Mouse (Mus musculus): Measurements from ENCODE around the gene Cyp2j5. TPM values are rescaled to one million over a fixed set of nuclear protein-coding genes. Genes with fewer than 3 reads are reported as not detected.
"Not testable (repeated sequence)": the region's sequence is repeated elsewhere in the genome, so short reads cannot be mapped to it uniquely, and the experiment has no call there.

The Cyp2j5 gene
- total RNA-seq (2015) = not detected in 2 replicates
- not detected in 2 replicates for total RNA-seq (2017)

DNA sequence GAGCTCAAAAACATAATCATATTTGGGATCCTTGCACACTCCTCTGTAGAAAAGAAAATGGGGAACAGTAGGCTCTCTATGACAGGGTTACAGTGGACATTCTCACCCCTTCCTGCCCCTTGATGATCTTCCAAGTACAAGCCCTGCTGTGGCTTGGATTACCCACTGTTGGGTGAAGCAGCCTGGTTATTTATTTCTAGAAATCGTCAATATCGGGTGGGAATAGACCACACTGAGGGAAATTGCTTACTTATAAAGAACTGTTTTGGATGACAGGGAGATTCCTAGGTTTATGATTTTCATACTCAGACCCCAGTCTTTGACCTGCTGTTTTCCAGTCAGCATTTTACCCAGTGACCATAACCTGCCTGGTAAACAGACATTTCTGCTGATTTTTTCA is at the start of gene Cyp2j5:
Gene Cyp2j5, minus strand, starts transcription at position 164 of the 400 bp plus-strand sequence.
- ATAC-seq (replicated peaks; ENCODE audit: poor library complexity) = no peak

GRCm38 (mm10) chr4:96705281-96705951 is 41.5 kb upstream of the Cyp2j5 start:
- peak; percentile 87 for ATAC-seq (replicated peaks; ENCODE audit: poor library complexity)

GRCm38 (mm10) chr4:96698218-96698561 is 34.2 kb upstream of the Cyp2j5 start:
- no peak for ATAC-seq (replicated peaks; ENCODE audit: poor library complexity)

DNA sequence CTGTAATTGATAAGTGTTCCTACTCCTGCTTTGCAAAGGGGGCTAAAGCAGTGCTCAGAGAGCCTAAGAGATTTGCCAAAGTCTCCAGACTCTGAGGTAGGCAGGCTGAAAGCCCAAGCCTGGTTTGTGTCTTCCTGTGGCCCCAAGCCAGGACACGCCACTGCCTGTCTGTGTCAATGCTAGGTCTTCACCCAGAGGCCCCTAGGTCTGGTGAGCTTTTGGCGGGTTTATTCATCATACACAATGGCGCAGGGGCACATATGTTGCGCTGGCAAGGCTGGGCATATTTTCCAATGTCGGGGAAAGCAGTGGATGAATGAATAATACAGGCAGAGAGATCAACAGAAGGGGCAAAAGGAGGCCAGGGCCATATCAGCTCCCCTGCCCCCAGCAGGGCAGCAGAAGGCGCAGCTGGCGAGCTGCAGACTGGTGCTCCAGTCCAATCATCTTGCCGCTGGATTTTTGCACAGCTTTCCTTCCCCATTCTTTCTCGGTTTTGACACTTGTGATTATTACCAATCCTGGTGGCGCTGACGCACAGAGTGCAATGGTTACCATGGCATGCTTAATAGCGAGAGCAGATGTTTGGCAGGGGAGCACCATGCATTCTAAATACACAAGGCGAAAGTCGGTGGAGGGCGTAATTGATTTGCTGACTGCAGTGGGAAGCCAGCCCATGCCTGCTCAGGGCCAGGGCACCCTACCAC is 33.7 kb upstream of the Cyp2j5 start:
- no peak for ATAC-seq (replicated peaks; ENCODE audit: poor library complexity)

- peak; percentile 90 for ATAC-seq (replicated peaks; ENCODE audit: poor library complexity)
Measured at GRCm38 (mm10) chr4:96696614-96697360, 32.8 kb upstream of the Cyp2j5 start.

DNA sequence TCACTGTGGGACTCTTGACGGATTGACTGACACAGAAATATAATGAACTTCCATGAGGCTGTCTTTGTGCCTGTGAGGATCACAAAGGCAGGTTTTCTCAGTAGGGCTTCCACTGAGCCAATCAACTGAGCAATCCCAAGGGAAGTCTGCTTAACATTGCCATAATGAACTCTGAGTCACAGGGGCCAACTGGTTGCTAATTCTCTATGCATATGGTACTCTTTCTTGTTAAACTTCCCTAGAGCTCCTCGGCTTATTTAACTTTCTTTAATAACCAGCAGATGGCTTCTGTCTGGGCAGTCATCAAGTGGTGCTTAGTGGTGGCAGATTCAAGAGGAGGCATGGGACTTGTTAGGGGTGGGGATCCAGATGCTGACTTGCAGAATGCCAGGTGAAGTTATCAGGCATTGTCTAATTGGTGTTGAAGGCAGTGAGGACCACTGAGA is 23.4 kb upstream of the Cyp2j5 start:
- no peak for ATAC-seq (replicated peaks; ENCODE audit: poor library complexity)

- ATAC-seq (replicated peaks; ENCODE audit: poor library complexity) = peak; percentile 44; the same call in 1 of the 2 replicates
Measured at GRCm38 (mm10) chr4:96683474-96683873, 19.5 kb upstream of the Cyp2j5 start.

GRCm38 (mm10) chr4:96680966-96681365 is 17.0 kb upstream of the Cyp2j5 start:
- no peak for ATAC-seq (replicated peaks; ENCODE audit: poor library complexity)

- ATAC-seq (replicated peaks; ENCODE audit: poor library complexity) = peak; percentile 61; the same call in 1 of the 2 replicates
Measured at GRCm38 (mm10) chr4:96680233-96680632, 16.3 kb upstream of the Cyp2j5 start.

- no peak for ATAC-seq (replicated peaks; ENCODE audit: poor library complexity)
Measured at GRCm38 (mm10) chr4:96664668-96665454, 907 bp upstream of the Cyp2j5 start.

DNA sequence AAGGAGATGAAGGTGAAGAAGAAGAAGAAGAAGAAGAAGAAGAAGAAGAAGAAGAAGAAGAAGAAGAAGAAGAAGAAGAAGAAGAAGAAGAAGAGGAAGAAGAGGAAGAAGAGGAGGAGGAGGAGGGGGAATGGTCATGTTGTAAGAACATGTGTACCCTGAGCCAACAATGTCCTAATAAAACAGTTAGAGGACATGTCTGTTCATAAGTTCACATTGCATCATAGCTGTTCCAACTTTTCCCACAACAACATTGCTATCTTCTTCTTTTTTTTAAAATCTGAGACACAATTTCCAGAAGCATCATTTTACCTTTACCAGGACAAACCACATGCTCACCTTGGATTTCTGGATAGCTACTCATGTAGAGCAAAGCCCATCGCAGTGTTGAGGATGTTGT is 28.5 kb downstream of the Cyp2j5 start:
- no peak for ATAC-seq (replicated peaks; ENCODE audit: poor library complexity)

DNA sequence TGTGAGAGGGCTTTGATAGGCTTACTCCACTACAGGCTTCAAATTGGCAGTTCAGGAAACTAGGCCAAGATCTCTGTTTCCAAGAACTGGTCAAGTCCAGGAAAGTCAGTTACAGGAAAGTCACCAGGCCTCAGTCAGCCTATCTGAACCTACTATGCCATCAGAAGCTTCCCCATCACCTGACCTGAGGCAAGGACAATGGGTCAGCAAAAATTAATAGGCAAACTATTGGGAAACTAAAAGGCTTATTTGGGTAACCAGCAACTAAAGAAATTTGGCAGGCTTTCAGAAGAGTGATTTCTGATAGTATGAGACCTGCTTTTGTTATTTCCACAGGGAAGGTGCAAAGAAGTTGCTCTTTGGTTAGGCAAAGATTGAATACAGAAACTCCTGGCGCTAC is 41.5 kb downstream of the Cyp2j5 start:
- no peak for ATAC-seq (replicated peaks; ENCODE audit: poor library complexity)

DNA sequence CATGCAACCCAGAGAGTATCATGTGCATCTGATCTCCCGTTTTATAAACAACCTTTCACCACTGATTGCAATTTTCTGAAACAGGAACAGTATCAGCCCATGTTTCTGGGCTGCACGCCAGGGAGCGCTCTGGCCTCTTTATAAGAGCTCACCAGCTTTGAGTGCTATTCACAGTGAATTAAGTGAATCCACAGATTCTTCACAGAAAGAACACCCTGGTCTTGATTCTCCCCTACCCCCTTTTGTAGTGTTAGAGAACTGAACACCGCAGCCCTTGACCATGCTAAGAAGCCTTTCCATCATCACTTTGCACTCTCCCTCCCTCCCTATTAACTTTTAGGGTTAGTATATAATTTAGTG is 72.2 kb downstream of the Cyp2j5 start:
- peak; percentile 75 for ATAC-seq (replicated peaks; ENCODE audit: poor library complexity)

GRCm38 (mm10) chr4:96590911-96591790 is 72.8 kb downstream of the Cyp2j5 start, which contains the start of gene Cyp2j9:
TSS of gene Cyp2j9 (minus strand) at chr4:96591578.
- peak; percentile 92 for ATAC-seq (replicated peaks; ENCODE audit: poor library complexity)

GRCm38 (mm10) chr4:96581425-96582088 is 82.4 kb downstream of the Cyp2j5 start:
- no peak for ATAC-seq (replicated peaks; ENCODE audit: poor library complexity)

DNA sequence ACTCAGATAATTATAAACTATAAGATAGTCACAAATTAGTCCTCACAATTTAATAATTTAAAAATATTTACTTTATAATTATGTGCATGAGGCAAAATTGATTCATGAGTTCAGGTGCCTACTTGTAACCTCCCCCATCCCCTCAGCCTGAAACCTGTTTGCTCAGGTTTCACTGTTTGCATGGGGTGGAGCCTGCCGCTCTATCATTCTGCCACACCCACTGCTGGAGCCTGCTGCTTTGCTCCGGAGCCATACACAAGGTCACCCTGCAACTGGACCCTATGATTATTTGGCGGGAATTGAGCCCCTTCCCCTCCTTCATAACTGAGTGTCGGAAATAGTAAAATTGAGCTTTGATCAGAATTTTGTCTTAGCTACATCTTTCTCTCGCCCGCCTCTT is 83.6 kb downstream of the Cyp2j5 start:
- not testable (repeated sequence) for ATAC-seq (replicated peaks; ENCODE audit: poor library complexity)

All from megakaryocyte progenitor cell, adult 5-6 weeks (primary cell).